Mouse (Mus musculus) macrophage (primary cell): ENCODE measurements around the gene Olfr1318. TPM values are rescaled to one million over a fixed set of nuclear protein-coding genes. Genes with fewer than 3 reads are reported as not detected.

Experiments
- H3K27ac ChIP-seq: fragments of 350-480 bp; formaldehyde crosslinking; 2 replicates; pipeline ENCODE4 v1.9.0; 2021
- H3K36me3 ChIP-seq: fragments of 350-480 bp; formaldehyde crosslinking; 2 replicates; pipeline ENCODE4 v1.9.0; 2021; ENCODE audit errors: inconsistent target
- H3K4me3 ChIP-seq: fragments of 350-480 bp; formaldehyde crosslinking; 2 replicates; pipeline ENCODE4 v1.9.0; 2021; ENCODE audit errors: inconsistent target
- H3K79me2 ChIP-seq: fragments of 350-480 bp; formaldehyde crosslinking; 2 replicates; pipeline ENCODE4 v1.9.0; 2021; ENCODE audit errors: inconsistent target
- WGBS: methylation state at CpG from one replicate; pipeline ENCODE4 v1.1.7; 2026; ENCODE audit warnings: inconsistent platforms; ENCODE audit not compliant: missing documents; 5-methylcytosine and 5-hydroxymethylcytosine counted together
- polyA plus RNA-seq: library from polyadenylated mRNA; stranded (reverse); fragments of 250-400 nt; gene quantifications from 3 replicates; pipeline ENCODE4 v1.2.4, GENCODE M21; 2018; ENCODE audit warnings: inconsistent platforms
- total RNA-seq, 78 experiments: library from RNA; depleted of rRNA; stranded (reverse); fragments of 250-400 nt; gene quantifications; 1 replicate in 9 of 78; 2 replicates in 24 of 78; 3 replicates in 43 of 78; 4 replicates in 2 of 78; pipeline ENCODE4 v1.2.4; 2018; ENCODE audit warnings: inconsistent platforms in 56 of 78

Gene Olfr1318
- total RNA-seq (2018; cell fraction: chromatin; rRNA removed) = not detected
- not detected for total RNA-seq (2018; cell fraction: cytosol; rRNA removed)
- not detected for total RNA-seq (2018; cell fraction: nucleus; rRNA removed)
- polyA plus RNA-seq = not detected in 3 replicates

DNA sequence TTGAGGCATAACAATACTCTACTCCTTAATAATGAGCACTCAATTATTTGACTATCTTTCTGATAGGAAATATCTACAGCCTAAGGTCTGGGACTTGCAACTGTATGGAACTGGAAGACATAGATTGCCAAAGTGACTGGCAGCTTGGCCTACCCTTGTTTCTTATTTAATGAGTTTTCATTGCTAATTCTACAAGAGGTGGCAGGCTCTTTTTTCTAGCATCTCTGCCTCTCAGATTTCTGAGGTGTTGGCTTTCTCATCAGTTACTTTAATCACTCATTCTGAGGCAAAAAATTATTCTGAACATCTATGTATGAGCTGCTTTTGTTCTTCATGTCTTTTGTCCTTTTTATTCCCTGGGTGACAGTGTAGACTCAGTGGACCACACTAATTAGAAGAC is at the start of gene Olfr1318:
TSS of gene Olfr1318 (plus strand) at position 301 of the 400 bp plus-strand sequence.
- Histone ChIP-seq H3K79me2 (no peaks in the 10 kb centered on the region), H3K36me3 (no peaks in the 10 kb centered on the region), H3K27ac (no peak within 1 kb of the TSS), H3K4me3 (no peak within 1 kb of the TSS)

DNA sequence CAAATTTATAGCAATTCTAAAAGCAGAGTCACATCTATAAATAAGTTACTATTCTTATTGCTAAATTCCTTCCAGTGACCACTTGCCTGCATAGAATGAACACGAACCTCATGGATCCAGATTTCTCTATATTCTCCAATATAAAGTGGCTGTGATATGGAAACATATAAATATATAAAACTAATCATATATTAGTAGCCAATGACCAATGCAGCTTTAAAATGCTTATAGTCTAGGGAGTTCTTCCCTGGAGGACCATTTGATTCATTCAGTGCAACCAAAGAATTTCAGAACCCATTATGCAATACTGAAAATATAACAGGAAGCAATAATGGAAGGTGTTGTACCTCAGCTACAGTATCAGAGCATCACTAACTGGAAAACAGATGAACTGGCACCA is 38.7 kb upstream of the Olfr1318 start, which contains the start of gene Olfr1315-ps1:
TSS of gene Olfr1315-ps1 (minus strand) at position 101 of the 400 bp plus-strand sequence.
- no peaks in the 10 kb centered on the region for H3K79me2 ChIP-seq
- 80% methylated on average over 1 of the region's 1 CpGs for WGBS
- no peak within 1 kb of the TSS for H3K27ac ChIP-seq
- H3K36me3 ChIP-seq = no peaks in the 10 kb centered on the region
- H3K4me3 ChIP-seq = no peak within 1 kb of the TSS

DNA sequence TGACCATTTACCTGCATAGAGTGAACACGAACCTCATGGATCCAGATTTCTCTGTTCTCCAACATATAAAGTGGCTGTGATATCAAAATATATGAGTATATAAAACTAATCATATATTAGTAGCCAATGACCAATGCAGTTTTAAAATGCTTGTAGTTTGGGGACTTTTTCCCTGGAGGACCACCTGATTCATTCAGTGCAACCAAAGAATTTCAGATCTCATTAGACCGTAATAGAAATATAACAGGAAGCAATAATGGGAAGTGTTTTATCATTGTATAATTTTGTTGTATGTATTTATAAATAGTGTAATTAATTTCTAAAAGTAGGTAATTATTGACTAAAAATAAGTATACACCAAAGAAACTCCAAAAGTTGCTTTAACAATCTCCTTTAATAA is 19.1 kb upstream of the Olfr1318 start, which contains the start of gene Olfr1316:
TSS of gene Olfr1316 (minus strand) at position 101 of the 400 bp plus-strand sequence.
- WGBS = 78% methylated on average over 2 of the region's 2 CpGs
- Histone ChIP-seq H3K36me3 (no peaks in the 10 kb centered on the region), H3K4me3 (no peak within 1 kb of the TSS), H3K27ac (no peak within 1 kb of the TSS), H3K79me2 (no peaks in the 10 kb centered on the region)

DNA sequence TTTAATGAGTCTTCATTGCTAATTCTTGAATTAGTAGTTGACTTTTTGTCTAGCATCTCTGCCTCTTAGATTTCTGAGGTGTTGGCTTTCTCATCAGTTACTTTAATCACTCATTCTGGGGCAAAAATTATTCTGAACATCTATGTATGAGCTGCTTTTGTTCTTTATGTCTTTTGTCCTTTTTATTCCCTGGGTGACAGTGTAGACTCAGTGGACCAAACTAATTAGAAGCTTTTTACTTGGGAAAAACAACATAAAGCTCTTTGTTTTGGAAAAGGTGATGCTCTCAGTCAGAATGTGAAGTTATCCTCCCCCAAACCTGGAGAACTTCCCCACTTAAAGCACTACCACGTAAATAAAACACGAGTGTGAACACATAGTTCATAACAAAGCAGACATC is 14.0 kb upstream of the Olfr1318 start, which contains the start of gene Olfr1317:
TSS of gene Olfr1317 (plus strand) at position 301 of the 400 bp plus-strand sequence.
- H3K79me2 ChIP-seq = no peaks in the 10 kb centered on the region
- H3K4me3 ChIP-seq = no peak within 1 kb of the TSS
- WGBS = 86% methylated on average over 2 of the region's 2 CpGs
- no peaks in the 10 kb centered on the region for H3K36me3 ChIP-seq
- no peak within 1 kb of the TSS for H3K27ac ChIP-seq

DNA sequence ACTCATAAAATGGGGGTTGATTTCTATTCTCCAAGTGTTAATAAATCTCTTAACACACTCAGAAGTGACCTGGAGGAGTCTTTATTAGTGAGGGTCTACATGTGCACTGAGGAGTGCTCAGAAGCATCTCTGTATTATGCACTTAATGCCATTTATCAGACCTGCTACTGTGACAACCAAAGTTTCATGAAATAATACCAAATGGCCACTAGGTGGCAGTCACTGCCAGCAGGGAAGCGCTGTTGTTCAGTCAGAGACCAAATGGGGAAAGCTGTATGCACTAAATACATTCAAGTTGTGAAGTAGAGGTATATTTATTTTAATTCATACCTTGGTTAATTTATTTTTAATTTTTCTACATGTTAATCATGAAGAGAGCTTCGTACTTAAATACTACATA is 42.9 kb downstream of the Olfr1318 start:
- no peak overlapping the region for H3K27ac ChIP-seq
- 10% methylated on average over 2 of the region's 2 CpGs for WGBS

DNA sequence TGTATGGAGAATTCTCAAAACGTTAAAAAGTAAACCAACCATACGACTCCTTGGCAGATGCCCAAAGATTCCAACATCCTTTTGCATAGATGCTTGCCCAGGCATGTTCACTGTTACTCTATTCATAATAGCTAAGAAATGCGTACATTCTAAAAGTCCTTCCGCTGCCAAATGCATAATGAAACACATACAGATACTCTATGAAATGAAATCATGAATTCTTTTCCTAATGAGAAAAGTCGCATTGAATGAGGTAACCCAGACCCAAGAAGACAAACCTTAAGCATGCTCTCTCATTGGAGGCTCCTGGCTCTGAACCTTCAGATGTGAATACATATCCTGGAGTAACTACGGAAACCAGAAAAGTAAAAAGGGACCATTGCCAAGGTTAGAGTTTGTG is 49.1 kb downstream of the Olfr1318 start:
- no peak overlapping the region for H3K27ac ChIP-seq
- H3K36me3 ChIP-seq = no peaks in the 10 kb centered on the region
- H3K79me2 ChIP-seq = no peaks in the 10 kb centered on the region
- WGBS = 84% methylated on average over 6 of the region's 6 CpGs
- no peak overlapping the region for H3K4me3 ChIP-seq

More for the DNA sequence above, 42.9 kb downstream of the Olfr1318 start:
- Histone ChIP-seq H3K36me3 (no peaks in the 10 kb centered on the region), H3K4me3 (no peak overlapping the region), H3K79me2 (no peaks in the 10 kb centered on the region)

Other genes starting within 250 kb of the Olfr1318 start
- gene Olfr1306, start 237.9 kb upstream of the Olfr1318 start, polyA plus RNA-seq = not detected in 3 replicates
- gene Olfr1307, start 204.8 kb upstream of the Olfr1318 start, polyA plus RNA-seq = not detected in 3 replicates
- gene Olfr1308, start 189.3 kb upstream of the Olfr1318 start, polyA plus RNA-seq = not detected in 3 replicates
- not detected in 3 replicates for gene Olfr1309, start 163.9 kb upstream of the Olfr1318 start, polyA plus RNA-seq
- gene Olfr1310, start 141.5 kb upstream of the Olfr1318 start, polyA plus RNA-seq = not detected in 3 replicates
- not detected in 3 replicates for gene Olfr1311, start 129.8 kb upstream of the Olfr1318 start, polyA plus RNA-seq
- not detected in 3 replicates for gene Olfr1312, start 104.0 kb upstream of the Olfr1318 start, polyA plus RNA-seq
- not detected in 3 replicates for gene Olfr1313, start 76.4 kb upstream of the Olfr1318 start, polyA plus RNA-seq
- not detected in 3 replicates for gene Olfr1314, start 57.4 kb upstream of the Olfr1318 start, polyA plus RNA-seq
- gene Olfr1315-ps1, start 38.8 kb upstream of the Olfr1318 start, polyA plus RNA-seq = not detected in 3 replicates
- gene Olfr1316, start 19.2 kb upstream of the Olfr1318 start, polyA plus RNA-seq = not detected in 3 replicates
- gene Olfr1317, start 13.9 kb upstream of the Olfr1318 start, polyA plus RNA-seq = not detected in 3 replicates
- 1.1 to 3.9 TPM (median 1.3 TPM) in 3 replicates for gene Lpcat4, start 85.3 kb downstream of the Olfr1318 start, polyA plus RNA-seq
- not detected in 3 replicates for gene Nutm1, start 105.1 kb downstream of the Olfr1318 start, polyA plus RNA-seq
- 25.1 to 47.5 TPM (median 39.2 TPM) in 3 replicates for gene Nop10, start 107.7 kb downstream of the Olfr1318 start, polyA plus RNA-seq
- 52.8 to 66.8 TPM (median 65.3 TPM) in 3 replicates for gene Slc12a6, start 111.6 kb downstream of the Olfr1318 start, polyA plus RNA-seq
- gene Gm21985, start 112.1 kb downstream of the Olfr1318 start, polyA plus RNA-seq = 2.3 to 3.1 TPM (median 2.4 TPM) in 3 replicates
- gene Emc4, start 213.8 kb downstream of the Olfr1318 start, polyA plus RNA-seq = 56.0 to 89.0 TPM (median 56.6 TPM) in 3 replicates
- gene Katnbl1, start 225.0 kb downstream of the Olfr1318 start, polyA plus RNA-seq = 17.2 to 23.4 TPM (median 22.4 TPM) in 3 replicates